Mouse (Mus musculus) brain, adult 2 months (tissue): ENCODE results near the gene Prdx5.
"Not testable (repeated sequence)": the region's sequence is repeated elsewhere in the genome, so short reads cannot be mapped to it uniquely, and the experiment has no call there.

Experiments used
- DNase-seq: peaks from one replicate; pipeline ENCODE4 v3.0.0; 2011; ENCODE audit warnings: low read depth, low spot score

Gene Prdx5

DNA sequence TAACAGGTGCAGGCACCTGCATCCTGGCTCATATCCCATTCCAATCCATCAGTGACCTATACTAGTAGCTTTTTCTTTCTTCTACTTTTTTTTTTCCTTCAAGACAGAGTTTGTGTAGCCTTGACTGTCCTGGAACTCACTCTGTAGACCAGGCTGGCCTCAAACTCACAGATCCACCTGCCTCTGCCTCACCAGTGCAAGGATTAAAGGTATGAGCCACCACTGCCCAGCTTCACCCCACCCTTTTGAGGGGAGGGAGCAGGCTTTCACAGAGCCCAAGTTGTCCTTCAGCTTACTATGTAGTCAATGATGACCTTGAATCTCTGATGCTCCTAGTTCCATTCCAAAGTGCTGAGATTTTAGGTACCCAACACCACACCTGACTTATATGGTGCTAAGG, 9.5 kb upstream of the Prdx5 start:
- no peak for DNase-seq

DNA sequence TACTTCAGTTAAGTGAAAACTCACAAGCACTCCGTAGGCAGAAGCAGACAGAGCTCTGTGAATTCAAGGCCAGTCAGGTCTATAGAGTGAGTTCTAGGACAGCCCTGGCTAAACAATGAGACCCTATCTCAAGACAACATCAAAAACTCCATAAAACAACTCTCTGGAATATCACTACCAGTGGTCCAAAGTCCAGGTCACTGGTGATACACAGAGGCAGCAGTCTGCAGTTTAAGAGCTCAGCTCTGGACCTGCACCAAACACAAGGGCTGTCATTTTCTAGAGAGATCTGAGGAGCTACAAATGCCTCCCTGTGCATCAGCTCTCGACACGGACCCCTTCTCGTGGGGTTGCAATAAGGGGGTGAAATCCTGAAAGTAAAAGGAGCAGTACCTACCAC, 8.4 kb upstream of the Prdx5 start:
- no peak for DNase-seq

DNA sequence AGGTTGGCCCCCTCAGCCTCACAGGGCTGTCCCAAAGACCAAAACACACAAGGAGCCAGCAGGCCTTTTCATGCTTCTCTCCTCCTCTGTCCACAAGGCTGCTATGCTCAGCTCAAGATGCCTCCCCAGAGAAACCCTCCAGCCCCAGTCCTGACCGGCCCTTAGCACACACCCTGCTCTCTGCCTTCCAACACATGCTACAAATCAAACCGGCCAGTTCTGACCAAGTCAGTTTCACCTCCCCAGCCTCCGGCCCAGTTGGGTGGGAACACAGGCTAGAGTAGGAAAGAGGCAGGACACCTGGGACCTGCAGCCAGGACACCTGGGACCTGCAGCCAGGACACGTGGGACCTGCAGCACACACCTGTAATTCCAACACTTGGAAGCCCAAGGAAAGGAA, 6.6 kb upstream of the Prdx5 start:
- no peak for DNase-seq

DNA sequence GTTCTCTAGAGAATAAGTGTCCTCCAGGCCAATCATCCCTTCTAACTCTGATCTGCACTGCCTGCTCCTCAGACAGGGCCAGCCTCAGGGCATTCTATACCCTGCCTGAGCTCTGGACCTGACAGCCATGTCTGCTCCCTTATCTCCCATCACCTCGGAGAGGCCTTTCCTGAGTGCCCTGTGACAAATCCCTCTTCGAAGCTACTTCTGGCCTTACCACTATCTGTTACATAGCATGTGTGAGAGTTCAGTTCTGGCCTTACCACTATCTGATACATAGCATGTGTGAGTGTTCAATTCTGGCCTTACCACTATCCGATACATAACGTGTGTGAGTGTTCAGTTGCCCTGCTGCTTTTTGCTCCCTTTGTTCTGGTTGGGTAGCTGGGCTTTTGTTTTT, 5.4 kb upstream of the Prdx5 start:
- no peak for DNase-seq

DNA sequence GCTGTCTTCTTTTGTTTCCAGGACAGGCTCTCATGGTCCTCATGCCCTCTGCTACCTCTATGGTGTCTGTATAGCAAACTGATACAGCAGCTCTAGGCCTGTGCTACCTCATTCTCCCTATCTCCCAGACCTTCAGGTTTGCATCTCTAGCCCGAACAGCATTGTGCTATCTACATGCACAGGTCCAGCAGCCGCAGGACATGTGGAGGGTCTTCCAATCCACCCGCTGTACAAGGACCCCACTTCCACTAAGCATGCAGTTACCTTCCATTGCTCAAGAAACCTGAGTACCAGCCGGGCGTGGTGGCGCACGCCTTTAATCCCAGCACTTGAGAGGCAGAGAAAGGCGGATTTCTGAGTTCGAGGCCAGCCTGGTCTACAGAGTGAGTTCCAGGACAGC, 4.6 kb upstream of the Prdx5 start:
- DNase-seq = no peak

DNA sequence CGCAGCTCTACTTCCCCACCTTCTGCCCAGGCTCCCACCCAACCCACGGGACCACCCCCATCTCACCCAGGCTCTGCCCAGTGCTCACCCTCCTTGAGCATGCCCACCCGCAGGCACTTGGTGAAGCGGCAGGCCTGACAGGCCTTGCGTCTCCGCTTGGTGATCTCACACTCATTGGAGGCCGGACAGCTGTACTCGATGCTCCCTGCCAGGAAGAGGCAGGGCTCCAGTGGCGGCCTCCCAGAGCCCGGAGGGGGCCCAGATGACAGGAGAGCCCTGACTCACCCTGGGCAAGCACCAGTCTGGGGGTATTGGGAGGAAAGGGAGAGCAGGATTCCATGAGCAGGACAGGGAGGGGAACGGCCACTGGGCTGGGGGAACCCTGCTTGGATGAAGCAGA, 4.1 kb upstream of the Prdx5 start:
- DNase-seq = no peak

DNA sequence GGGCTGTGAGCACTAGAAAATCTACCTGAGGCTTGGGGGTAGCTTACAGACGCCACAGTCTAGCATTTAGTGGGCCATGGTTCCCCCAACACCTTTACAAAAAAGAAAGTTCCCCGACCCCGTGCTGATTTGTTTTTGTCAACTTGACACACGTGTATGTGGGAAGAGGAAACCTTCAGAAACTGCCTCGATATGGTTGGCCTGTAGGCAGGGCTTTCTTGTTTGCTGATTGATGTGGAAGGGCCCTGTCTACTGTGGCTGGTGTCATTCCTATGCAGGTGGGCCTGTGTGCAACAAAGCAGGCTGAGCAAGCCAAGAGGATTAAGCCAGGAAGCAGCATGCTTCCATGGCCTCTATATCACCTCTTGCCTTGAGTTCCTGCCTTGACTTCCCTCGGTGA, 3.1 kb upstream of the Prdx5 start:
- no peak for DNase-seq

DNA sequence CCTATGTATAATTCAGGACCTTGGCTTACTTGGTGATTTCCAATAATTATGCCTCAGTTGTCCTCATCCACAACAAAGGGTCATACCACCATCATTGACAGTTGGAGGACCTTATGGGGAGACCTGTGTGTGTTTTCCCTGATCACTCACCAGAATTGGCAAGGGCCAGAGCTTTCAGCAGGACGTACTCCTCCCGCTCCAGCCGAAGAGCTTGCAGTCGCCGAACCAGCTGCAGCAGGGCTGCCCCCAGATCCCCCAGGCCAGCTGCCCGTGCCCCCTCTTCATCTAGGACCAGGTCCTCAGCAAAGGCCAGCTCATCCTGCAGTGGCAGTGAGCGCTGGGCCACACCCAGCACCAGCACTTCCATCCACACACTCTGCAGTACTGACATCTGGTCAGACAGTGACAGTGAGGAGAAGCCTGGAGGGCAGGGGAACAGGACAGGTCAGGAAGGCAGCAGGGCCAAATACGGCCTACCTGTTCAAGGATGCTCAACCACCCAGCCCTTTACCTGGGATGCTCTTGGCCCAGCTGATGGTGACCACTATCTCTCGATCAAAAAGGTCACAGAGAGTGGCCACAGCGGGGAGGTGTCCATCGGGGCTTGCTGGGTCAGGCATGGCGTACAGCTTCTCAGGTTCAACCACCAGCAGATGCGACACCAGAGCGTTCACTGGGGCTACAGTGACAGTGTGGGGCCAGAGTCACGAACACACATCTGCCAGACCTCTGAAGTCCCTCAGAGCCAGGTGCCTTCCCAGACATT, 2.5 kb upstream of the Prdx5 start:
- DNase-seq = no peak

DNA sequence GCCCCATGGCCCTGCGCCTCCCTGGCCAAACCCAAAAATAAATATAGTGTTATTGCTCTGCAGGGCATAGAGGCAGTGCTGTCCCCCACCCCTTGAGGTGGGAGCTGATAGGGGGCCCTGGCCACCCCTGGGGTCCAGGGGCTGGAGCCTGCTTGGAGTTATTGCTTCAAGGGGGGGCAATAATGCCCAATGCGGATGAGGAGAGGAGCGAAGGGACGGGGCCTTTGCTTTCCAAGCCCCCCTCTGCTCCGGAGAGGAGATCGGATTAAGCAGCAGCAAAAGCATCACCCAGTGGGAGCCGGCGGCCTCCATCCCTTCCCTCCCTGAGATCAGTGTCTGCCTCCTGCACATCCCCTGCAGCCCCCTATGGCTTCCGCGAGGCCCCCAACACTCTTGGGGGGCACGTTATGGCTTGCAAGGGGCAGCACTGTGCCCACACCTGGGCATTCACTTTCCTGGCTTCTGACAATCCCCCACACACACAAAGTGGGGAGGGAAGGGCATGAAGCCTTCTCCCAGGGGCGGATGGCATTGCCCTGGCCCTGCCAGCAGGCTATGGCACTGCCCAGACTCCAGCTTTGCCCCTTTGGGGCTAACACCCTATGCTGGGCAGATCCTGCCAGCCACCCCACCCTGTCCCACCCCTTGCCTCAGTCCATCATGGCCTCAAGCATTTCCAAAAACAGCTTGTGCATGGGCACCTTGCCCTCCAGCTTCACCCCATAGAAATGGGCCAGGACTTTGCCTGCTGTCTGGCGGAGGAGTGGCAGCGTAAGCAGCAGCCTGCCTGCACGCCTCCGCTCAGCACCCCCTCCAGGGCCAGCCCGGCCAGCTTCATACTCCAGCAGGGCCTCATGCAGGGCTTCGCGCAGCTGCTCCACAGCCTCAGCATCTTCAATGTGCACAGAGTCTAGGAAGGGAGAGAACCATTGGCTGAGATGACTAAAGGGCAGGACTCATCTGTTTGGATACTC, 1.5 kb upstream of the Prdx5 start:
- DNase-seq = no peak

DNA sequence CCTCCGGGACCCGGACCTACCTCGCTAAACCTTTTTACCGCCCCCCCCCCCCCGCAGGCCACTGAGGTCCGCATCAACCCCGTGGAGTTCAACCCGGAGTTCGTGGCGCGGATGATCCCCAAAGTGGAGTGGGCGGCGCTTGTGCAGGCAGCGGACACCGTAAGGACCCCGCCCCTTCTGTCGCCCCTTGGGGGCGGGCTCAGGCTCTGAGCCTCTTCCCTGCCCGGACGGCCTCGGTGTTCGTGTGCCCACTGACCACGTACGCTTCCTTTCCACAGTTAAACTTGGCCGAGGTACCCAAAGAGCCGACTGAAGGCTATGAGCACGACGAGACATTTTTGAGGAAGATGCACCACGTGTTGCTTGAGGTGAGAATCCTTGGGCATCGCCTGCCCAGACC, 400 bp upstream of the Prdx5 start:
- DNase-seq = peak; percentile 51

DNA sequence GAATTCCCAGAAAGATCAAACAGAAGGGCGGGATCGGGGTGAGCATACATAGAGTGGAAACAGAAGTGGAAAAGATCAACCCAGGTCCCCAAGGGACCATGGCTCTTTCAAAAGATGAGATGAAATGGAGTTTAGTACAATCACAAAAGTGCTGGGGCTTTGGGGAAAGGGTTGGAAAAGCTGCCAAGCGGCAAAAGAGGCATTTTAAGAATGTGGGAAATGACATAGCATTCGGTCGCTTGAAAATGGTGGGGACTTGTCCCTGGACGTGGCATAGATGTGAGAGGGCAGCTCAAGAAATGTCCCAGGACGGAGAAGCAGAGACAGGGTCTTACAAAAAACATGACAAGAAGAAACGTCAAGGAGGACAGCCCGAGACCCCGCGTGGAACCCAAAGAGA, 885 bp downstream of the Prdx5 start:
- no peak for DNase-seq

DNA sequence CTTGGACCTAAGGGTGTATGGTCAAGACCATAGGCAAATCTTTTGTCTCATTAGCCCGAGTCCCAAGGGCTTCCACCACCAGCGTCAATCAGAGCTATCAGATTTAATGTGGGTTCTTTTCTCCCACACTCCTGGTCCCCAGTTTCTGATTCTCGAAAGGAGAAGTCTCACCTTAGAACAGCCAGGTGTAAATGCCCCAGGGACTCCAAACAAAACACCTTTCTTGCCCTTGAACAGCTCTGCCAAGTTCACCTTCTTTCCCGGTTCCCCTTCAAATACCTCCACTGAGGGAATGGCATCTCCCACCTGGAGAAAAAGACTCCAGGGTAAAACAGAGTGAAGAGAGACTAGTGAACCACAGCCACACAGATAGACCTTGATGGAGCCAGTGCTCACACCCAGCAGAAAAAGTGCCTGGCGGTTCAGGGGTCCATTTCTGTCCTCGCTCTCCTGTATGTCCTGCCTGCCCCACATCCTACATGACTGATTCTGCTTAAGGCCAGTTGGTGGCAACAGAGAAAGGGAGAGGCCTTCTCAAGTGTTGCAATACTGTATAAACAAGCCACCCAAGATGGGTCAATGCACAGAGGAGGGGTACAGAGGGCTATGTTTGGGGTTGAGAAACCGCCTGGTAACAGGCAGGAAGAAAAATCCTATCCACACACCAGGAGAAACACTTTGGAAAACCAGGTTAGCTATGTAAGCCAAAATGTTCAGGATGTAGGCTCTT, 1.9 kb downstream of the Prdx5 start:
- DNase-seq = no peak

DNA sequence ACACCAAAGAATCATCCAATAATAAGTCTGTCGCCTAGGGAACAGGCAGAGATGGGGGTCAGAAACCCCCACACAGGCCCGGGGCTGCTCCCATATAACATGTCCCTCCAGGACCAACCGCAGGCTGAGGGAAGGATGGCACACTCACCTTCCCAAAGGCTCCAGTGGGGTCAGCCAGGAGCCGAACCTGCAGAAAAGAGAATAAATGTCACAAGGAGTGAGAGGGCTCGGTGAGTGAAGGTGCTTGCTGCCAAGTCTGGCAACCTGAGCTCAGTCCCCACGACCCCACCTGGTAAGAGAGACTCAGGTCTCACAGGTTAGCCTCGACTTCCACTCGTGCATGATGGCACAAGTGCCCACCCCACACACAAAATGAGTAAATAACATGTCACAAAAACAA, 2.8 kb downstream of the Prdx5 start:
- DNase-seq = no peak

DNA sequence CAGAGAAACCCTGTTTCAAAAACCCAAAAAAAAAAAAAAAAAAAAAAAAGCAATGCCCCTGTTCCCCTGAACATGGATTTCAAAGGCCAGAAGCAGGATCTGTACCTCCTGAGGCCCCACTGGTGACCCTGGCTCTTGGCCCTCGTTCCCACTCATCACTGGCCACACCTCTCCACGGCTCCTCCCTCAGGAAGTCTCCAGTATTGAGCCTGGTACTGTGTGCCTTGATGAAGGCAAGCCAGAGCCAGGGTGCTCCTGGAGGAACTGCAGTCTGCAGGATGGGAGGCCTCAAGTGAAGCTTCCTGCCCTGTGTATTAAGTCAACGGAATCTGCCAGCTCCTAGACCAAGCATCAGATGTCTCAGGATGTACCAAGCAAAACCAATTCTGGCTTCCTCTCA, 3.7 kb downstream of the Prdx5 start:
- no peak for DNase-seq

DNA sequence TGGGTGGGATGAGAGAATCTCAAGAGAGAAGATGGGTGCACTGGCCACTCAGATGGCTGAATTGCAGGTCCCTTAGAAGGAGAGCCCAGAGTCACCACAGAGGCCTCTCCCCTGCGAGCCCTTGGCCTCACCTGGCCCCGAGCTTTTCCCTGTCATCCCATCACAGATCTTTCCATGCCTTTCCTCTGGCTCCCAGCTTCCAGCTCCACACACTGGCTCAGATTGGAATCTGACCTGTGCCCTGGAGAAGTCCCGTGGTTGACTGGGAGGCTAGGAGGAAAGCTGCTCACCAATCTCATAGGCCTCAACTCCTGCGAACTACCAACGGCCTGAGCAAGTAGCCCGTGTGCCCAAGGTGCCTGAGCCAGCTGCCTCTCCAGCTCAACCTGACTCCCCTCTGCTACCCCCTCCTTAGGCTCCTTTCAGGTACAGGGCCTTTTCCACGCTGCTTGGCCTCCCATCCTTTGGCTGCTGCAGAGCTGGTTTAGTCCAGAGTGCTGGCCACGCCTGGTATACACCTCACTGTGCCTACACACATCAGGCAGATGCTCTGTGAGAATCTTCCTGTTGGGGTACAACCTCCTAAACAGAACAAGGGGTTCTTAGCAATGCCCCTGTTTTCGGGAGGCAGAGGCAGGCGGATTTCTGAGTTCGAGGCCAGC, 4.3 kb downstream of the Prdx5 start:
- DNase-seq = no peak

DNA sequence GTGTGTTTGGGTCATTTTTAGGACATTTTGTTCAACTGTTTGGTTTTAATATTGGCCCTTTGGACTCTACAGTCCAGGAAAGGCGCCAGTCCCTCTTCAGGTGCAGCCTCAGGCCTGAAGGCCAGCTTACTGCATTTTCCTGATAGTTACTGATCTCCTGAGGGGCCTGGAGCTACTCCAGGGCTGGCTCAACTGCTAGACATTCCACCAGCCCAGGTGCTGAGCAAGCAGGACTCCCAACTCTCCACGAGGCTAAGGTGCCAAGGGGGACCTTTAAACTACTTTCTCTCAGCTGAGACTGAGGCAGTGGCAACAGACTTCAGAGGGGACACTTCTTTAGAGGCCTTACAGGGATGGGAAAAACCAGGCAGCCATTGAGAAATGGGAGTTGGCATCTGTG, 5.1 kb downstream of the Prdx5 start:
- DNase-seq = no peak

DNA sequence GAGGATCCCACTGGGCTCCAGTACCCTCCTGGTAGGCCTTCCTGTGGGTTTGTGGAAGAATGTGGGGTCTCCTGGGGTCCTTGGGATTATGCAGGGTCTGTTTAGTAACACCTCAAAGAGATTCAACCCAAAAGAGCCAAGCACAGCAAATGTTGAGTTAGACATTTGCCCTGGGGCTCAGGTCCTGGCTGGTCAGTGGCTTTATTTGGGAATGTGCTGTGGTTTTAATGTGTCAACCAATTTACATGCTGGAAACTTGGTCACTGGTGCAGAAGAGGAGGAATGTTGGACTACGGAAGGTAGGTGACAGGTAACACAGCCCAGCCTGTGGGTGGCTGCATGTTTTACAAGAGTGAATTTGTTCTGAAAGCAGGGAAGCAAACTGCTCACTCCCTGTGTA, 6.9 kb downstream of the Prdx5 start:
- no peak for DNase-seq

DNA sequence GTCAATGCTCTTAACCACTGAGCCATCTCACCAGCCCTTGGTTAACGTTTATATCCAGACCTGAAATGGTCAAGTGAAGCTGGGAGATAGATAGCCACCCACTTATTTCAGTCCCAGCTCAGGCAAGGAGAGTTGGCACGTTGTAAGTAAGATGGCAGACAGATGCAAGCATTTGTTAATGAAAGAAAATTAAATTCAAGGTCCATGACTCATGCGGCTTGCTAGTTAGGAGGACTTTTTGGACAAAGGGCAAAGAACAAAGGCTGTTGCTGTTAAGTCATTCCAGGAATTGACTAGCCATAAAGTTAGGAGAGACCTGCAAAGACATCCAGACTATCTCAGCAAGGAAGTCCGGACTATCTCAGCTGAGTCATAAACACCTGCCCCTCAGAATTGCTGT, 10.3 kb downstream of the Prdx5 start:
- DNase-seq = no peak

DNA sequence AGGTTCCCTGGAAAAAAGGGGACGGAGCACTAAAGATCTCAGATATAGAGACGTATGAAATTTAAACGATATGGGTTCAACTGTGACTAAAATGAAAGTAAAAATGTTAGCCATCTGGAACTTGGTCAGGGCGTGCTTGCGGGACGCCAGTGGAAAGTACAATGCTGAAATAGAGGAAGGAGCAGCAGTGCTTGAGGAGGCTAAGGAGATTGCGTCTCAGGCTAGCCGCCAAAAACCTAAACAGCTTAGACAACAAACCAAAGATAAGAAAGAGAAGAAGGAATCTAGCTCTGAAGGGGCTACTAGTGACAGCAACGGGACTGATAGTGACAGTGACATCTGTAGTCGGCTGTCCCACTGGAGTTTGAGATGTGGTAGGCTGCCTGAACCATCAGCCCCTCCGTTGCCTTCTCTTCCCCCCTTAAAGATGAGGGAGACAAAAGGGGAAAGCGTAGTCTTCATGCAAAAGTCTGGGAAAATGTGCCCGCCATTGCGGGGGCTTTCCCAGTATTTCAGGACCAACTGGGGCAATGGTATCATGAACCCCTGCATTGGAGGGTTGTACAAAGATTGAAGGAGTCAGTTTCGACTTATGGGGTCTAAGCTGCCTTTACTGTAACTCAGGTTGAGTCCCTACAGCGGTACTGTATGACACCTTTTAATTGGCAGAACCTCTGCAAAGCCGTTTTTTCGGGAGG, 14.1 kb downstream of the Prdx5 start:
- DNase-seq = not testable (repeated sequence)

DNA sequence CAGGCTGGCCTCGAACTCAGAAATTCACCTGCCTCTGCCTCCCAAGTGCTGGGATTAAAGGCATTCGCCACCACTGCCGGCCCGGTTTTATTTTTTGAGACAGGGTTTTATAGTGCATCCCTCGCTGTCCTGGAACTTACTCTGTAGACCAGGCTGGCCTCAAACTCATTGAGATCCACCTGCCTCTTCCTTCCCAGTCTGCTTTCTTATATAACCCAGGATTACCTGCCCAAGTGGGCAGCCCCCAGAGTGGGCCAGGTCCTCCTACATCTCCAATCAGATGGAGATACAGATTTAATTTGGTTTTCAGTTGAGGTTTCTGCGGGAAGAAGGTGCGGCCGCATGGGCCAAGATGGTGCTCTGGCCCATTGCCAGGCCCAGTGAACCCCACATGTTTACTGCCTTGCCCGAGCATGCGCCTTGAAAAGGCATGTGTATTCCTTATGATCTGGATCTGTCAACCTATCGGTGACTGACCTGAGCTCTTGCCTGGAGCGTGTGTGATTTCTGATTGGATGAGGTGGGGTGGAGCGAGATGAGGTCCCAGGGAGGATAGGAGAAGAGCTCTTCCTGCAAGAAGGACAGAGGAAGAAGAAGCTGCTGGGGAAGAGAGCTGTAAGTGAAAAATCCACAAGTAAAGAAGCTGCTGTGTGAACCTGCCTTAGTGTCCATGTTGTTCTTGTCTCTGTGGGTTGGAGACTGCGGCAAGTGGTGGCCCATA, 16.0 kb downstream of the Prdx5 start:
- DNase-seq = no peak

DNA sequence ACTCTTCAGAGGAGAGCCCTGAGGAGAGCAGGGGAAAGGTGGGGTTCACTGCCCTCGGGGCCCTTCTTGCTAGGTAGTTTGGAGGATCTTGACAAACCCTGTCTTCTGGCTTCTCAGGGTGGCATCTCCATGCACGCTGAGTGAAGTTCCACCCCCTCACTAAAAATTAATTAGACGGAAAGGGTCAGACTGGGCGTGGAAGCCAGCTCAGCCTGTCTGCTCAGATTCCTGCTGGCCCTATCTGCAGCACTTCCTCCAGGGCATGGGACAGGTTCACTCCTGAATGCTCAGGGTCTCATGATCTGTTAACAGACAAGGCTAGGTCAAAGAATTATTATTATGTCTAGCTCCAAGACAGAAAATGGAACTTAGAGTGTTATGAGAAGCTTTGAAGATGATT, 17.4 kb downstream of the Prdx5 start:
- DNase-seq = no peak
